Mouse (Mus musculus): ENCODE data around the gene Ear6. TPM values are rescaled to one million over a fixed set of nuclear protein-coding genes. Genes with fewer than 3 reads are reported as not detected.
A peak's percentile ranks its signal among the peaks of the same experiment; 100 is the strongest.
"Not testable (repeated sequence)": the region's sequence is repeated elsewhere in the genome, so short reads cannot be mapped to it uniquely, and the experiment has no call there.

The Ear6 gene
- polyA plus RNA-seq (2012; rRNA removed) = not detected in 2 replicates

GRCm38 (mm10) chr14:51853399-51853798 is at the start of gene Ear6:
Ear6 (plus strand) TSS chr14:51853699.
- DNase-seq (ENCODE audit: low spot score) = no peak

- no peak for DNase-seq (ENCODE audit: low spot score)
Observed at GRCm38 (mm10) chr14:51826625-51827024, 26.9 kb upstream of the Ear6 start.

GRCm38 (mm10) chr14:51827842-51828241 is 25.7 kb upstream of the Ear6 start:
- DNase-seq (ENCODE audit: low spot score) = not testable (repeated sequence)

GRCm38 (mm10) chr14:51829188-51829587 is 24.3 kb upstream of the Ear6 start:
- DNase-seq (ENCODE audit: low spot score) = no peak

- DNase-seq (ENCODE audit: low spot score) = not testable (repeated sequence)
Observed at GRCm38 (mm10) chr14:51838480-51838879, 15.0 kb upstream of the Ear6 start.

GRCm38 (mm10) chr14:51842250-51842649 is 11.2 kb upstream of the Ear6 start:
- DNase-seq (ENCODE audit: low spot score) = no peak

GRCm38 (mm10) chr14:51842781-51843180 is 10.7 kb upstream of the Ear6 start:
- no peak for DNase-seq (ENCODE audit: low spot score)

- DNase-seq (ENCODE audit: low spot score) = no peak
Observed at GRCm38 (mm10) chr14:51843882-51844281, 9.6 kb upstream of the Ear6 start.

- no peak for DNase-seq (ENCODE audit: low spot score)
Observed at GRCm38 (mm10) chr14:51846566-51846965, 6.9 kb upstream of the Ear6 start.

- not testable (repeated sequence) for DNase-seq (ENCODE audit: low spot score)
Observed at GRCm38 (mm10) chr14:51851006-51851405, 2.5 kb upstream of the Ear6 start.

- not testable (repeated sequence) for DNase-seq (ENCODE audit: low spot score)
Observed at GRCm38 (mm10) chr14:51855280-51855679, 1.8 kb downstream of the Ear6 start.

GRCm38 (mm10) chr14:51863603-51864002 is 10.1 kb downstream of the Ear6 start:
- not testable (repeated sequence) for DNase-seq (ENCODE audit: low spot score)

GRCm38 (mm10) chr14:51870756-51871155 is 17.3 kb downstream of the Ear6 start:
- DNase-seq (ENCODE audit: low spot score) = no peak

GRCm38 (mm10) chr14:51871741-51872140 is 18.2 kb downstream of the Ear6 start:
- no peak for DNase-seq (ENCODE audit: low spot score)

GRCm38 (mm10) chr14:51877517-51877916 is 24.0 kb downstream of the Ear6 start:
- no peak for DNase-seq (ENCODE audit: low spot score)

- no peak for DNase-seq (ENCODE audit: low spot score)
Observed at GRCm38 (mm10) chr14:51883527-51884030, 30.1 kb downstream of the Ear6 start.

- no peak for DNase-seq (ENCODE audit: low spot score)
Observed at GRCm38 (mm10) chr14:51884031-51884544, 30.6 kb downstream of the Ear6 start.

- DNase-seq (ENCODE audit: low spot score) = peak; percentile 64
Observed at GRCm38 (mm10) chr14:51884598-51885331, 31.3 kb downstream of the Ear6 start, which contains the start of gene Mettl17. Mettl17 (plus strand) TSS chr14:51884842.

GRCm38 (mm10) chr14:51886051-51886450 is 32.6 kb downstream of the Ear6 start:
- DNase-seq (ENCODE audit: low spot score) = no peak

GRCm38 (mm10) chr14:51889833-51890232 is 36.3 kb downstream of the Ear6 start:
- DNase-seq (ENCODE audit: low spot score) = no peak

GRCm38 (mm10) chr14:51892191-51892939 is 38.9 kb downstream of the Ear6 start, which contains the start of gene Slc39a2:
Slc39a2 (plus strand) TSS chr14:51892889.
- no peak for DNase-seq (ENCODE audit: low spot score)

GRCm38 (mm10) chr14:51893094-51893794 is 39.7 kb downstream of the Ear6 start:
- DNase-seq (ENCODE audit: low spot score) = no peak
